Mouse (Mus musculus): ENCODE measurements around the gene Tmem108. TPM values are rescaled to one million over a fixed set of nuclear protein-coding genes. Genes with fewer than 3 reads are reported as not detected.

Tmem108 gene
- polyA plus RNA-seq, 1 experiment from 2014 or later: 3.3 TPM

DNA sequence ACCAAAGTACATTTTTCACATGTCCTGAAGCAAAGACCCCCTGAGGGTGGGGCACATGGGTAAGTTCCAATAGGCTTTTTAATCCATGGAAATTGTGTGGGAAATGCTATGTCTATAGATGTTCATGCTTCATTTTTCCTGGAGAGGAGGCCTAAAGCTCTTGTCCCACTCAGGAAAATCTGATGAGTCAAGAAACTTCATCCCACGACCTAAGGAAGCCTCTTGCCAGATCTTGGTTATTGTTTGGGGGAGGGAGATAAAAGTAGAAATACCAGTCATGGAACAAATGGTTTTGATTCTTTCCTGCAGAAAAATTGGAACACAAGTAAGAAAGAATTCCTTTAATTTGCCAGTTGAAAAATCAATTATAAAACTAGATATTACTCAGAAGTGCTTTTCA is 16.5 kb upstream of the Tmem108 start:
- no peak for ATAC-seq
- no peaks in the 10 kb centered on the region for H3K27me3 ChIP-seq (replicated peaks; ENCODE audit: control insufficient read depth, insufficient read depth, low read length)
- WGBS: 49% methylated on average over 1 of the region's 1 CpGs
- no peak overlapping the region for H3K9ac ChIP-seq (ENCODE audit: low read depth, low read length)
- no peak overlapping the region for H3K27ac ChIP-seq (ENCODE audit: low read depth, low read length)
- no peak for TF ChIP-seq CTCF (IDR thresholded peaks at IDR 0.05; ENCODE audit: low read depth)
- no peak overlapping the region for H3K4me3 ChIP-seq (ENCODE audit: low read depth, low read length)
- H3K4me1 ChIP-seq (replicated peaks; ENCODE audit: control insufficient read depth, insufficient read depth, low read length): no peaks in the 10 kb centered on the region
- H3K36me3 ChIP-seq (ENCODE audit: control insufficient read depth, insufficient read depth): no peaks in the 10 kb centered on the region
- H3K4me2 ChIP-seq (replicated peaks; ENCODE audit: low read depth): no peak overlapping the region
- no peaks in the 10 kb centered on the region for H3K9me3 ChIP-seq (ENCODE audit: control insufficient read depth)

DNA sequence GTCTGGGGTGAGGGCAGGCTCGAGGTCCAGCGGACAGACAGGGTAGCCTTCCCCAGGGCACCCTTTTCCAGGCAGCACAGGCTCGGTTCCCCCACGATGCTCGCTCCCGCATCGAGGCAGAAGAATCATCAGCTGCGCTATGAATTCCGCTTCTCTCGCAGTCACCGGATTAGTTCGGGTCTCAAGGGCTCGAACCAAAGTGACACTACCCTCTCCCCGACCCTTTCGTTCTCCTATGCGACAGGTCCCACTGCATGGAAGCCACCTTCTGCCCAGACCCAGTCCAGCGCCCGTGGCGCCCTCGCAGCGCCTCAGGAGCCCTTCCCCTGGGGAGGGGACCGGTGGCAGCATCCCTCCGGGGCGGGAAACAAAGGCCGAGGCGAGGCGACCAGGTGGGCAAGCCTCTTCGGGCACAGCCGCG is 476 bp downstream of the Tmem108 start:
- peak overlapping the region; percentile 89 for H3K4me2 ChIP-seq (replicated peaks; ENCODE audit: low read depth)
- H3K4me3 ChIP-seq (ENCODE audit: low read depth, low read length): peak overlapping the region; percentile 57
- peak; percentile 19; the same call in 1 of the 2 replicates for ATAC-seq
- 1% methylated on average over 30 of the region's 30 CpGs for whole genome bisulfite sequencing
- no peak overlapping the region for H3K27ac ChIP-seq (ENCODE audit: low read depth, low read length)
- H3K4me1 ChIP-seq (replicated peaks; ENCODE audit: control insufficient read depth, insufficient read depth, low read length): no peaks in the 10 kb centered on the region; the same call in 1 of the 2 replicates
- TF ChIP-seq CTCF (IDR thresholded peaks at IDR 0.05; ENCODE audit: low read depth): no peak
- no peaks in the 10 kb centered on the region for H3K9me3 ChIP-seq (ENCODE audit: control insufficient read depth)
- no peaks in the 10 kb centered on the region for H3K36me3 ChIP-seq (ENCODE audit: control insufficient read depth, insufficient read depth)
- peak overlapping the region; percentile 17; the same call in 1 of the 2 replicates for H3K9ac ChIP-seq (ENCODE audit: low read depth, low read length)
- peaks cover 30% of the 10 kb centered on the region for H3K27me3 ChIP-seq (replicated peaks; ENCODE audit: control insufficient read depth, insufficient read depth, low read length)

DNA sequence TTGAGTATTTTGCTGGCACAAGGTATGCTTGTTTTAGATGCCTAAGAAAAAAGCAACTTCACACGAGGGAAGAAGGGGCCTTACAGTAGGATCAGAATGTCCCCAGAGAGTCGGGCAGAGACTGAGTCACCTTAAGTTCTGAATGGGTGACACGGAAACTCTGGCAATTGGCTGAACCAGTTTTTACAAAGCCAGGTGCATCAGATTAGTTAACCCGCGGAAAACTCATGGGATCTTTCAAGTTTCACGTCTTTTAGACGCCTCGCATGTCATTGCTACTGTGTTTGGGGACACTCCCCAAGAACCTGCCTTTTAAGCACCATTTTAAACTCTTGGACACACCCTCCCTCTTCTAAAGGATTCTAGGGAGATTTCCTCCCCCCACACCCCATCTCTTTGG is 1.3 kb downstream of the Tmem108 start:
- no peak for TF ChIP-seq CTCF (IDR thresholded peaks at IDR 0.05; ENCODE audit: low read depth)
- H3K27ac ChIP-seq (ENCODE audit: low read depth, low read length): no peak overlapping the region
- no peak overlapping the region for H3K4me3 ChIP-seq (ENCODE audit: low read depth, low read length)
- no peaks in the 10 kb centered on the region; the same call in 1 of the 2 replicates for H3K4me1 ChIP-seq (replicated peaks; ENCODE audit: control insufficient read depth, insufficient read depth, low read length)
- H3K36me3 ChIP-seq (ENCODE audit: control insufficient read depth, insufficient read depth): no peaks in the 10 kb centered on the region
- peaks cover 30% of the 10 kb centered on the region for H3K27me3 ChIP-seq (replicated peaks; ENCODE audit: control insufficient read depth, insufficient read depth, low read length)
- WGBS: 27% methylated on average over 8 of the region's 8 CpGs
- no peaks in the 10 kb centered on the region for H3K9me3 ChIP-seq (ENCODE audit: control insufficient read depth)
- no peak overlapping the region for H3K9ac ChIP-seq (ENCODE audit: low read depth, low read length)
- ATAC-seq: no peak
- H3K4me2 ChIP-seq (replicated peaks; ENCODE audit: low read depth): no peak overlapping the region

- Histone ChIP-seq H3K4me1 (replicated peaks; ENCODE audit: control insufficient read depth, insufficient read depth, low read length) (no peaks in the 10 kb centered on the region; the same call in 1 of the 2 replicates), H3K4me3 (ENCODE audit: low read depth, low read length) (no peak overlapping the region), H3K27ac (ENCODE audit: low read depth, low read length) (no peak overlapping the region), H3K4me2 (replicated peaks; ENCODE audit: low read depth) (no peak overlapping the region), H3K36me3 (ENCODE audit: control insufficient read depth, insufficient read depth) (no peaks in the 10 kb centered on the region), H3K9ac (ENCODE audit: low read depth, low read length) (no peak overlapping the region), H3K9me3 (ENCODE audit: control insufficient read depth) (no peaks in the 10 kb centered on the region), H3K27me3 (replicated peaks; ENCODE audit: control insufficient read depth, insufficient read depth, low read length) (peaks cover 30% of the 10 kb centered on the region)
- 34% methylated on average over 9 of the region's 9 CpGs for WGBS
- TF ChIP-seq CTCF (IDR thresholded peaks at IDR 0.05; ENCODE audit: low read depth): no peak
- ATAC-seq: no peak
Observed at GRCm38 (mm10) chr9:103759829-103760228, 1.8 kb downstream of the Tmem108 start.

GRCm38 (mm10) chr9:103758930-103759695 is 2.5 kb downstream of the Tmem108 start:
- H3K36me3 ChIP-seq (ENCODE audit: control insufficient read depth, insufficient read depth): no peaks in the 10 kb centered on the region
- no peaks in the 10 kb centered on the region for H3K9me3 ChIP-seq (ENCODE audit: control insufficient read depth)
- WGBS: 8% methylated on average over 20 of the region's 20 CpGs
- no peak overlapping the region for H3K27ac ChIP-seq (ENCODE audit: low read depth, low read length)
- ATAC-seq: peak; percentile 39; the same call in 1 of the 2 replicates
- no peak overlapping the region for H3K9ac ChIP-seq (ENCODE audit: low read depth, low read length)
- no peaks in the 10 kb centered on the region; the same call in 1 of the 2 replicates for H3K4me1 ChIP-seq (replicated peaks; ENCODE audit: control insufficient read depth, insufficient read depth, low read length)
- H3K4me3 ChIP-seq (ENCODE audit: low read depth, low read length): no peak overlapping the region
- no peak overlapping the region for H3K4me2 ChIP-seq (replicated peaks; ENCODE audit: low read depth)
- H3K27me3 ChIP-seq (replicated peaks; ENCODE audit: control insufficient read depth, insufficient read depth, low read length): peaks cover 30% of the 10 kb centered on the region
- TF ChIP-seq CTCF (IDR thresholded peaks at IDR 0.05; ENCODE audit: low read depth): peak; percentile 95

DNA sequence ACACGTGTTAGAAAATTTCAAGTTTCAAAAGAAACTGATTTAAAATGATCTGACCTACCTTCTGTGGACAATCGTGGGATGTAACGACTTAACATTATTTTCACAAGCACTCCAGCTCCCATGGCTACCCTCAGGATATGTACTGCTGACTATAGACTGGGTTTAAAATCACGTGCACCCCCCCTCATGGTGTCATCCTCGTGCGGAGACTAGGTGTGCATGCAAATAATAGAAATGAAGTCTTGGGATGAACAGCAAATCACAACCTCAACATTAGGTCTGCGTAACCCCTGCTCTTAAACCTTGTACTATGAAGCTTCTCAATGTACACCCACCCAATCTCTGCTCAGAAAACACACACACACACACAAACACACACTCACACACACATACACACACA is 3.4 kb downstream of the Tmem108 start:
- Histone ChIP-seq H3K9ac (ENCODE audit: low read depth, low read length) (no peak overlapping the region), H3K4me1 (replicated peaks; ENCODE audit: control insufficient read depth, insufficient read depth, low read length) (no peaks in the 10 kb centered on the region; the same call in 1 of the 2 replicates), H3K9me3 (ENCODE audit: control insufficient read depth) (no peaks in the 10 kb centered on the region), H3K27ac (ENCODE audit: low read depth, low read length) (no peak overlapping the region), H3K27me3 (replicated peaks; ENCODE audit: control insufficient read depth, insufficient read depth, low read length) (peaks cover 30% of the 10 kb centered on the region), H3K36me3 (ENCODE audit: control insufficient read depth, insufficient read depth) (no peaks in the 10 kb centered on the region), H3K4me2 (replicated peaks; ENCODE audit: low read depth) (no peak overlapping the region), H3K4me3 (ENCODE audit: low read depth, low read length) (no peak overlapping the region)
- TF ChIP-seq CTCF (IDR thresholded peaks at IDR 0.05; ENCODE audit: low read depth): no peak
- ATAC-seq: no peak
- 82% methylated on average over 7 of the region's 7 CpGs for WGBS
